Mouse (Mus musculus): ENCODE results near the gene Scgb1a1.

DNA sequence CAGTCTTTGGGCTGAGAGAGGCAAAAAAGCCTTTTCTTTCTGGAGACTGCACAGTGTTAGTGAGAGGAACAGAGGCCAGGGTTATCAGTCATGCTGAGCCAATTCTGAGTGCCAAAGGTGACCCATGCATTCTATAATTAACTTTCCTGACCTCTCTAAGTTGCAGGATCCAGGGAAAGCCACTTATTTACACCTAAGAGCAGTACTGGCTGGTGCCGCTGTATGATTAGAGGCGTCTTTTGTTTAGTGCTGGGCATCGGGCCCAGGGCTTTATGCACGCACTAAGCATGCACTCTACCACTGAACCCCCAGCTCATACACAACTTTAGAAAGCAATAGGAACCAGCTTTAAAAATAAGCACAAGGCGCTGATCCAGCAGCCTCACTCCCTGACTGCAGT is 29.5 kb upstream of the Scgb1a1 start:
- TF ChIP-seq GATA1 (IDR thresholded peaks at IDR 0.05; ENCODE audit: borderline replicate concordance, low read length) (no peak), FLI1 (IDR thresholded peaks at IDR 0.05; ENCODE audit: low read length) (no peak)
